Mouse (Mus musculus) testis, adult 2 months (tissue): Measurements from ENCODE around the gene Lin52.

Experiments used
- CTCF ChIP-seq: fragments of 200-500 bp; IDR thresholded peaks from 2 replicates; pipeline ENCODE4 v1.5.1; 2012; ENCODE audit warnings: low read depth, mild to moderate bottlenecking, inconsistent platforms, low read length, moderate library complexity; ENCODE audit not compliant: control insufficient read depth, insufficient read depth, insufficient replicate concordance
- POLR2A ChIP-seq: fragments of 200-500 bp; IDR thresholded peaks from 2 replicates; pipeline ENCODE4 v1.6.1; 2012; ENCODE audit warnings: low read depth, mild to moderate bottlenecking, inconsistent platforms, low read length, moderate library complexity; ENCODE audit not compliant: control insufficient read depth

DNA sequence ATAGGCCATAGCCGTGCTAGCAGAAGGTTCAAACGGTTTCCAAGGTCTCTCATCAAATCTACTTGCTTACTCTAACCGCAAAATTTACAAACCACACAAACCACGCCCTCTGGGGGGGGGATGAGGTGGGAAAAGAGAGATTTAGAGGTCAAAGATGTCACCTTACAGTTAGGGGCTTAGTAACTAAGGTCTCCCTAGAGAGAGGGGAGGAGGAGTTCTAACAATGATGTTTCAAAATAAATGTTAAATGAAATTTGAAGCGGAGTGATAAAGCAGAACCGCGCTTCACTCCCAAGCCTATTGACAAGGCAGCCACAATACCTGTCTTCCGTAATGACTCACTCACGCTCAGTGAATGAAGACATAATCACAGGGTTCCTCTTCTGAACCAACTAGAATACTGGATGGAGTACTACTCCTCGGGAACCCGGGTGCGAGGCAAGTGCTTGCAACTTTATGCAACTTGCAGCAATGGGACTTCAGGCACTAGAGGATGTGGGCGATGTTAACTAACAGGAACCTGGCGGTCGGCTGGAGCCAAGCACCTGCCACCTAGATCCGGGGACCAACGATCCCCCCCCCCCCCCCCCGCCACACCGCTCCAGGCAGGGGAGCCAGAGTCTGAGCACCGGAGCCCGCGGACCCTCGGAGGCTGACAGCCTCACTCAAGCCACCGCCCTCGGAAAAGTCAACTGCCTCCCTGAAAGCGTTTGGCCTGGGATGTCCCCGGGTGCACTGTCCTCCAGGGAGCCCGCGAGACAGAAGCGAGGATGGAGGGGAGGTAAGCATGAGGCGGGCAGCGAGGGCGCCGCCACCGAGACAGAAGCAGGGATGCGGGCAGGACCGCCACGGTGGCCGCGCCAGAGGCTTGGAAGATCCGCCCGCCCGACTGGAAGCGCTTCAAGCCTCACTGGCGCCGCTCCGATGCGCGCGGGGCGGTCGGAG is 43.1 kb upstream of the Lin52 start:
- TF ChIP-seq CTCF, result no peak
- TF ChIP-seq POLR2A, result no peak
